Mouse (Mus musculus) liver, embryonic 12.5 days (tissue): ENCODE data around the gene Chst12. TPM values are rescaled to one million over a fixed set of nuclear protein-coding genes. Genes with fewer than 3 reads are reported as not detected.

Experiments
- ATAC-seq: fragments of 200-750 bp; cut with Nextera tagmentation; 2 replicates; pipeline ENCODE4 v1.8.0; 2017; ENCODE audit warnings: moderate number of reproducible peaks, mild to moderate bottlenecking, moderate library complexity
- H3K27ac ChIP-seq: fragments of 300-500 bp; sonication (generic); 2 replicates; pipeline ENCODE4 v1.5.1; 2016; ENCODE audit warnings: mild to moderate bottlenecking
- H3K27me3 ChIP-seq: fragments of 300-500 bp; sonication (generic); replicated peaks from 2 replicates; pipeline ENCODE4 v1.6.1; 2016; ENCODE audit warnings: mild to moderate bottlenecking, moderate library complexity
- H3K36me3 ChIP-seq: fragments of 300-500 bp; sonication (generic); 2 replicates; pipeline ENCODE4 v1.6.1; 2016; ENCODE audit warnings: mild to moderate bottlenecking, moderate library complexity
- H3K4me1 ChIP-seq: fragments of 300-500 bp; sonication (generic); 2 replicates; pipeline ENCODE4 v1.6.1; 2016
- H3K4me2 ChIP-seq: fragments of 300-500 bp; sonication (generic); 2 replicates; pipeline ENCODE4 v1.6.1; 2016; ENCODE audit warnings: mild to moderate bottlenecking, moderate library complexity
- H3K4me3 ChIP-seq: fragments of 300-500 bp; sonication (generic); 2 replicates; pipeline ENCODE4 v1.5.1; 2016; ENCODE audit warnings: mild to moderate bottlenecking, moderate library complexity
- H3K9ac ChIP-seq: fragments of 300-500 bp; sonication (generic); 2 replicates; pipeline ENCODE4 v1.6.1; 2016; ENCODE audit warnings: mild to moderate bottlenecking, moderate library complexity
- H3K9me3 ChIP-seq: fragments of 300-500 bp; sonication (generic); replicated peaks from 2 replicates; pipeline ENCODE4 v1.6.1; 2016; ENCODE audit warnings: mild to moderate bottlenecking, moderate library complexity
- WGBS: fragments of 180-500 bp; shearing (Covaris S2); methylation state at CpG from one replicate; pipeline ENCODE4 v1.1.7; 2016; ENCODE audit not compliant: insufficient replicate concordance; 5-methylcytosine and 5-hydroxymethylcytosine counted together
- polyA plus RNA-seq: library from polyadenylated mRNA; unstranded; fragments of >200 nt; fragmentation: Nextera tagmentation; extraction: Ambion mirVana; gene quantifications from 2 replicates; pipeline ENCODE4 v1.2.1, GENCODE M21; 2016

The Chst12 gene
- polyA plus RNA-seq, 1 experiment from 2014 or later = 12.4 TPM

DNA sequence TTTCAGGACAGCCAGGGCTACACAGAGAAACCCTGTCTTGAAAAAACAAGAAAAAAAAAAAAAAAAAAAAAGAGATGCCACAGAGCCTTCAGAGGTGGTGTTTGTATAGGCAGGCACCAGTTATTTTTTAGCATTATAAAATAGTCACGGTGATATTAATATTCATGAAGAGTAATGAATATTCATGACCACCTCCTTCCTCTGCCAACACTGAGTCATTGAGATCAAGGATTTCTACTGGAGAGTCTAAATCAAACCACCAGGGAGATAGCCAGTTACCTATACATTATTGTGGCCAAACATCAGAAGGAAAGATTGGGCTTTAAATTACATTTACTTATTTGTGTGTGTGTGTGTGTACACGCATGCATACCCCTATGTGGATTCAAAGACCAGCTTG is 21.4 kb downstream of the Chst12 start:
- ATAC-seq = no peak
- Histone ChIP-seq H3K36me3 (peaks cover 59% of the 10 kb centered on the region), H3K27ac (no peak overlapping the region)

DNA sequence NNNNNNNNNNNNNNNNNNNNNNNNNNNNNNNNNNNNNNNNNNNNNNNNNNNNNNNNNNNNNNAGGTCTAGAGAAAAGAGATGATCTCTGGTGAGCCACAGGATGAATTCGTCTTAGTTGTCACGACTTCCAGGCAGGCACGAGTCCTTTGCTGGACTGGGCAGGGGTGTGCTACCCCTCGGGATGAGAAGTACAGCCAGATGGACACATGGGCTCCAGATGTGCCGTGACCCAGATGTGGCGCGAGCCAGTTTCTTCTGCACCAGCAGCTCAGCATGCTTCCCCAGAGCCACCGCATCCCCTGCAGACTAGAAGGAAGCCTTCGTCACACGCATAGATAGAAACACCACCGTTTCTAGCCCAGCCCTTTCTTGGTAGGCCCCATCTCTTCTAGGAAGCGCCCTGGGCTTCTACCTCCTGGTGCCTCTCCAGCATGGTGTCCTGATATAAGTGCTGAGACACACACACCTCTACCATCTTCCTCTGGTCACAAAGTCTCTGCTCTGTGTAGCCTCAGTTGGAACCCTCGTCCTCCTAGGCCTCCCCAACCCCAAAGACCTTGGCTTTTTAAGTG is 32.8 kb downstream of the Chst12 start:
- H3K4me3 ChIP-seq = no peak overlapping the region
- H3K9me3 ChIP-seq = no peaks in the 10 kb centered on the region
- ATAC-seq = peak; percentile 80
- no peaks in the 10 kb centered on the region for H3K36me3 ChIP-seq
- H3K27me3 ChIP-seq = peaks cover 12% of the 10 kb centered on the region
- no peak overlapping the region for H3K27ac ChIP-seq
- H3K4me2 ChIP-seq = peak overlapping the region; percentile 19
- H3K4me1 ChIP-seq = peaks cover 25% of the 10 kb centered on the region
- H3K9ac ChIP-seq = no peak overlapping the region
- 53% methylated on average over 13 of the region's 13 CpGs for WGBS

More for the DNA sequence above, 21.4 kb downstream of the Chst12 start:
- H3K9me3 ChIP-seq = no peaks in the 10 kb centered on the region
- no peak overlapping the region for H3K9ac ChIP-seq
- WGBS = 77% methylated on average over 2 of the region's 2 CpGs
- H3K4me3 ChIP-seq = no peak overlapping the region
- no peaks in the 10 kb centered on the region for H3K27me3 ChIP-seq
- no peaks in the 10 kb centered on the region for H3K4me1 ChIP-seq
- no peak overlapping the region for H3K4me2 ChIP-seq

DNA sequence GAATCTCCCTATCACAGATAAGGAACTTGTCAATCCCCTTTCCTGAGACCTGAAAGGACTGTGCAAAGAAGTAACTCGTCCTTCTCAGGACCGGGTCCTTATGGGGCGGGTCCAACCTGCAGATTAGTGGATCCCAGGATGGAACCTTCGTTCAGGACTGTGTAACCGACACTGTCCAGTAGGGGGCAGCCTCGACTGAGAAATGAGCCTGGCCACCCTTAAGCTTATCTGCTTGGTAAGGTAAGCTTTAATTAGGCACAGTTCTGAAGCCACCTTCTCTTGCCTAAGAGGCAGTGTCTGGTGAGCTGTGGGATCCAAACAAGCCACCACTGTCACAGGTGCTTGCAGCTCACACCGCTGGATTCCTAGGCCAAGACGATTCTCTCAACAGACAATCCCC is 34.8 kb downstream of the Chst12 start:
- no peaks in the 10 kb centered on the region for H3K9me3 ChIP-seq
- H3K36me3 ChIP-seq = no peaks in the 10 kb centered on the region
- no peak overlapping the region for H3K4me2 ChIP-seq
- peaks cover 25% of the 10 kb centered on the region for H3K4me1 ChIP-seq
- 16% methylated on average over 8 of the region's 8 CpGs for WGBS
- no peak overlapping the region for H3K9ac ChIP-seq
- ATAC-seq = peak; percentile 40
- no peak overlapping the region for H3K4me3 ChIP-seq
- H3K27me3 ChIP-seq = peaks cover 12% of the 10 kb centered on the region
- no peak overlapping the region for H3K27ac ChIP-seq

DNA sequence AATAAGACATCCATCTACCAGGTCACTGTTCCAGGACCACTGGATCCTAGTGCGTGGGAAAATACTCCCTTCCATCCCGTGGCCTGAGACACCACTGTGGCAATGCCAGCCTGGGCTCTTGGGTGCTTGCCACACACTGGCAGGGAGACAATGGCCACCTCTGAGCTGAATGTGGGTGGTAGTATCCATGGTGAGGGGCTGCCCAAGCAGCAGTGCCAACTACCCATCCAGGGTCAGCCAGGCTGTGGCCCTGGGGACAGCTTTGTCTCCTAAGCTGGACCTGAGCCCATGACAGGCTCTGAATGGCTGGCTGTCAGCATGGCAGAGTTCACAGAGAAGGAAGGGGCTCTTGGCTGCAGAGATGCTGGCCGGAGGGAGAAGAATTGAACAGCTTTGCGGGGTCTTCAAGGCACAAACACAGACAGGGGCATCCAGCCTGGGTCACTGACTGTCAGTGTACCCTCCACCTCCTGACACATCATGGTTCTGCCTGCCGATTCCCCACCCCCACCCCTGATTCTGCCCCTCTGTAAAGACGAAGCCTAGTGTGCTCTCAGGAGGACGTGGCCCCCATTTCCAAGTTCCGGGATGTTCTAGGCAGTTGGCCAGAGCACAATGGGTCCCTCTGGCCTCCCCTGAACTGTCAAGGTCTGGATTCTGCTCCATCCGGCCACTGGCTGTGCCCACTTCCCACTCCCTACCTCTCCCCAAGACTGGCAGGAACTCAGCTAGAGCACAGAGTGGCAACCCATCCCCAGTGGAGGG is 37.6 kb downstream of the Chst12 start:
- Histone ChIP-seq H3K4me2 (no peak overlapping the region), H3K9ac (no peak overlapping the region), H3K36me3 (no peaks in the 10 kb centered on the region), H3K27me3 (peaks cover 12% of the 10 kb centered on the region), H3K4me3 (no peak overlapping the region), H3K9me3 (no peaks in the 10 kb centered on the region), H3K4me1 (peaks cover 11% of the 10 kb centered on the region), H3K27ac (no peak overlapping the region)
- WGBS = 59% methylated on average over 9 of the region's 9 CpGs
- ATAC-seq = no peak

DNA sequence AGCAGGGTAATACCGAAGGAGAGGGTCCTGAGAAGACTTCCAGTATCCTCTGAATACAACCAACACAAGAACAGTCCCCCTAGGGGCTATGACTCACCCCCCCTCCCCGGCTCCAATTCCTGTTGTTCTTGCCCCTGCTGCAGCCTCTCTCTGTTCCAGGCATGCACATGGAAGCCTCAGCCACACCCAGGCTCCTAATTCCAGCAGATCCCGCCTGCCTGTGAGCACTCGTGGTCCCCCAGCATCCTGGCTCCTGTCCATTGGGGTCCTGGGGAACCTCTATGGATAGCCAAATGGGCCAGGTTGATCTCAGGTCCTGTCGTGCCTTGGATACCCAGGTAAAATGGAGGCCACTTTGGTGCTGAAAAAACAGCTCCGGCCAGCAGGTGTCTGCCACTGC is 40.3 kb downstream of the Chst12 start:
- no peaks in the 10 kb centered on the region for H3K9me3 ChIP-seq
- 55% methylated on average over 6 of the region's 6 CpGs for WGBS
- H3K4me3 ChIP-seq = no peak overlapping the region
- H3K36me3 ChIP-seq = no peaks in the 10 kb centered on the region
- no peak overlapping the region for H3K4me2 ChIP-seq
- no peak overlapping the region for H3K9ac ChIP-seq
- ATAC-seq = no peak
- H3K27me3 ChIP-seq = peaks cover 12% of the 10 kb centered on the region
- no peak overlapping the region for H3K27ac ChIP-seq
- no peaks in the 10 kb centered on the region for H3K4me1 ChIP-seq

DNA sequence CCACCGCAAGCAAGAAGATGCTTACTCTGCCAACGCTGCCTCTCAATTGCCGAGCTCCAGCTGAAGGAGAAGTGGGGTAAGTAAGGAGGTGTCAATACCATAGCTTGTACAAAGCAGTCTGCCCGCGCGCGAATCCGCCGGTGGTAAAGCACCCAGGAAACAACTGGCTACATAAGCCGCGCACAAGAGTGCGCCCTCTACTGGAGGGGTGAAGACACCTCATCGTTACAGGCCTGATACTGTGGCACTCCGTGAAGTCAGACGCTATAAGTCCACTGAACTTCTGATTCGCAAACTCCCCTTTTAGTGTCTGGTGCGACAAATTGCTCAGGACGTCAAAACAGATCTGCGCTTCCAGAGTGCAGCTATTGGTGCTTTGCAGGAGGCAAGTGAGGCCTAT is 41.0 kb downstream of the Chst12 start:
- no peaks in the 10 kb centered on the region for H3K4me1 ChIP-seq
- WGBS = 69% methylated on average over 19 of the region's 19 CpGs
- no peak overlapping the region for H3K9ac ChIP-seq
- no peaks in the 10 kb centered on the region for H3K9me3 ChIP-seq
- H3K27me3 ChIP-seq = peaks cover 10% of the 10 kb centered on the region
- H3K4me2 ChIP-seq = no peak overlapping the region
- H3K4me3 ChIP-seq = no peak overlapping the region
- H3K27ac ChIP-seq = no peak overlapping the region
- no peaks in the 10 kb centered on the region for H3K36me3 ChIP-seq
- no peak for ATAC-seq

DNA sequence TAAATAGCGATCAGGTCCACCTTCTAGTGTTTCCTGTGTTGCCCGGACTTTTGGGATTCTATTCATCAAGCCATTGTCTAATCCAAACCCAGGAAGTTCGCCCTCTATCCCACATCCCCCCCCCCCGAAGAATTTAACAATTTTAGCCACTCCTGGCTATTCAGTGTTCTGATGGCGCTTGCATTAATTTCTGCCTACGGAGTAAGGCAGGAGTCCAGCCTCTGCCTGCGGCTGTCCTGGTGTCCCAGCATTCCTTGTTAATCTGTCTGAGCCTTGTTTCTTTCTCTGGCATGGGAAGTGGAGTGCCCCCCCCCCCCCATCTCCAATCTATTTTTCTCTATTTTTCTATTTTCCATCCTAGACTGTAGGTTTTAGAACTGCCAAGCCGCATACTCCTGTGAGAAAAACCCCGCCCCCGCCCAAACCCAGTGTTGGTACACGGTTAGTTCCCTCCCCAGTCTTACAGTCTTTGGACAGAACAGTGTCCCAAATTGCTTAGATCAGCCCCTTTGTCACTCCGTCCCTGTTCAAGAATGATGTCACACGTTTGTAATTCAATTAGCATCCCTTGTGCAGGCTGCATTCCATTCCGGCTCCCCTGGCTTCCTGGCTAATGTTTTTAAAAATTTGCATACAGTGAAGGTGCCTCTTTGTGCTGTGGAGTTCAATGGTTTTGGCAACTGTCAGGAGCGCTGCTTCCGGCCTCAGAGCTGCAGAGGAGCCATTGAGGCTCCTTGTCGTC is 44.1 kb downstream of the Chst12 start:
- Histone ChIP-seq H3K27me3 (peaks cover 5% of the 10 kb centered on the region), H3K4me3 (no peak overlapping the region), H3K9me3 (no peaks in the 10 kb centered on the region), H3K4me1 (no peaks in the 10 kb centered on the region), H3K9ac (no peak overlapping the region), H3K36me3 (no peaks in the 10 kb centered on the region), H3K4me2 (no peak overlapping the region), H3K27ac (no peak overlapping the region)
- WGBS = 35% methylated on average over 17 of the region's 17 CpGs
- ATAC-seq = no peak

DNA sequence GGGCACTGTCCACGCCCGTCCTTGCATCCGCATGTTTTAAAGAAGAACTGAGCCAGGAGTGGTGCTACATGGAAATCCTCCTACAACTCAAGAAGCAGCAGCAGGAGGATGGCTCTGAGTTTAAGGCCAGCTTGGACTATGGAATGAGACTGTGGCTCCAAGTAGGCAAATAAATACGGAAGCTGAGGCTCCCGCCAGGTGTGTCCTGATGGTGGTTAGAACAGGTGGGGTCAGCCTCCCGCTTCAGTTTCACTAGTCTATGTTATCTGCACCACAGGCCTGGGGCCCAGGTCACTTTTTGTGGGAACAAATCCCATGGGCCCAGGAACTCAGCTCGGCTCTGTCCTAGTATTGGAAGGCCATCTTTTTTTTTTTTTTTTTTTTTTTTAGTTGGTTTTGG is 48.4 kb downstream of the Chst12 start:
- no peak for ATAC-seq
- no peaks in the 10 kb centered on the region for H3K9me3 ChIP-seq
- H3K4me1 ChIP-seq = no peaks in the 10 kb centered on the region
- no peak overlapping the region for H3K27ac ChIP-seq
- 73% methylated on average over 7 of the region's 7 CpGs for WGBS
- no peak overlapping the region for H3K4me3 ChIP-seq
- no peak overlapping the region for H3K4me2 ChIP-seq
- H3K36me3 ChIP-seq = no peaks in the 10 kb centered on the region
- no peak overlapping the region for H3K9ac ChIP-seq
- H3K27me3 ChIP-seq = peaks cover 5% of the 10 kb centered on the region

DNA sequence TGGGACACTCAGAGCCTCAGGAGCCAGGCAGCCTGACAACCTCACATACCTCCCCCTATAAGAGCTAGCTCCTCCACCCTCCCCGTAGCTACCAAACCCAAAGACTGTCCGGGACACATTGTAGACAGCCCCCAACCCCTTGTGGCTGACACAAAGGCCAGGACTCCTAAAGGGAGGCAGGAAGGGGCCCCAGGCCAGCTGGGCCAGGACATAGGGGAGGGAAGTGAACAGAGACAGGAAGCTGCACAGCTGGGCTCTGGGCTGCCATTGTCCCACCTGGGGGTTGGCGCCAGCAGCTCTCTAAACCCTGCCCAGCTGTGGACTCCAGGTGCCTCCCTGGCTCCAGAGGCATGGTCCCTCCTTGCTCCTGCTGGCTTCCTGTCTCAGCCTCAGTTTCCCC is 51.5 kb downstream of the Chst12 start:
- H3K4me3 ChIP-seq = no peak overlapping the region
- WGBS = 25% methylated on average over 3 of the region's 3 CpGs
- no peaks in the 10 kb centered on the region for H3K36me3 ChIP-seq
- H3K4me2 ChIP-seq = no peak overlapping the region
- H3K9me3 ChIP-seq = no peaks in the 10 kb centered on the region
- no peak overlapping the region for H3K9ac ChIP-seq
- no peaks in the 10 kb centered on the region for H3K4me1 ChIP-seq
- H3K27me3 ChIP-seq = no peaks in the 10 kb centered on the region; the same call in 1 of the 2 replicates
- no peak overlapping the region for H3K27ac ChIP-seq
- ATAC-seq = no peak

DNA sequence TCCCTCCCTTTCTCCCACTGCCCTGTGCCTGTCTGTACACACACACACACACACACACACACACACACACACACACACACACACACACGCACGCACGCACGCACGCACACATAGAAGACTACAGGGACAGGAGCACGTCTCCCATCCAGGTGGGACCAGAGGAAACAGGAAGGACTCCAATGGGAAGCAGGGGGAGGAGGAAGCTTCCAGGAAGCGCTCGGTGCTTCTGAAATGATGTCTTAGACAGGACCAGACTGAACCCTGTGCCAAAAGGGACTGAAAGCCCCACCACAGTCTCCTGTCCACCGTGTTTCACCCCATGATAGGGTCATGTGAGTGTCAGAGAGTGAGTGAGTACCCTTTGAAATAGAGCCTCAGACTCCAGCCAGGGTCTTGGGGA is 57.3 kb downstream of the Chst12 start:
- Histone ChIP-seq H3K27ac (no peak overlapping the region), H3K27me3 (peaks cover 7% of the 10 kb centered on the region), H3K9ac (no peak overlapping the region), H3K36me3 (no peaks in the 10 kb centered on the region), H3K9me3 (no peaks in the 10 kb centered on the region), H3K4me3 (no peak overlapping the region), H3K4me1 (peaks cover 43% of the 10 kb centered on the region), H3K4me2 (no peak overlapping the region)
- ATAC-seq = no peak
- 79% methylated on average over 9 of the region's 9 CpGs for WGBS

DNA sequence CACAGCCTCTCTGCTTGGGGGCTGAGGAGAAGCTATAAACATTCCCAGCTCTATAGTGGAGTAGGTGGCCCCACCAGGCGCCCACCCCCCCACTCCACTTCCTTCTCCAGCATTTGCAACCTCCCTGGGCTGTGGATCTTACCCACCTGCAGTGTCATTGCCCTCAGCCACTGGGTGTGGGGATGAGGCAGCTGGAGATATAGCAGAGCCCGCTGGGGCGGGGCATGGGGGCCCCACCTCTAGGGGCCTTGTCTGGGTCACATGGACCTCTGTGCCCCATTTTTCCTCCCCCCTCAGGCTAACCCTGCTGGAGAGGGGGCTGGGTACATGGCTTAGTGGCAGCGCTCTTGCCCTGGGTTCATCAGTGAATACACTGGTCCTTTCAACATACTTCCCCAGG is 59.5 kb downstream of the Chst12 start, which contains the start of gene Grifin:
Gene Grifin, minus strand, starts transcription at position 176 of the 400 bp plus-strand sequence.
- 52% methylated on average over 4 of the region's 4 CpGs for WGBS

DNA sequence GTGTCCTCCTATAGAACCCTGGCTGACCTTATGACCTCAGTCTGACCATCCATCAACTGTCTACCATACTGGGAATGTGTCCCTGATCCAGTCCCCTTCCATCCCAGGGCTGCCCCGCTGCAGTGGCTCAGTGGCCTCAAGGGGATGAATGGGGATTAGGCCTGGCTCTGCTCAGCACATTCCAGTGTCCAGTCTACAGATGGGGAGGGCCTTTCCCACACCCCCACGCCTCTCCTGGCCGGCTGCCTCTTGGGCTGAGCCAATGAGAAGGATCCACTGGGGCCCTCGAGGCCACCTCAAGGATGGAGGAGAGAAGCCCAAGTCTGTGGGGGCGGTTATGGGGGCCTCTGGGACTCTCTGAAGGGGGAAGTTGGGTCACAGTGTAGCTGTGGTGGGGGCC is 60.1 kb downstream of the Chst12 start:
- Histone ChIP-seq H3K4me3 (no peak overlapping the region), H3K9ac (0 out of 2 replicates have a peak overlapping the region, but pooled peaks have one; percentile 15), H3K27me3 (peaks cover 7% of the 10 kb centered on the region), H3K4me1 (peaks cover 55% of the 10 kb centered on the region), H3K9me3 (no peaks in the 10 kb centered on the region), H3K27ac (peak overlapping the region; percentile 52), H3K4me2 (peak overlapping the region; percentile 62), H3K36me3 (no peaks in the 10 kb centered on the region)
- 54% methylated on average over 5 of the region's 5 CpGs for WGBS
- peak; percentile 5; the same call in 1 of the 2 replicates for ATAC-seq

More for the DNA sequence above, 59.5 kb downstream of the Chst12 start, which contains the start of gene Grifin:
- Histone ChIP-seq H3K27me3 (peaks cover 7% of the 10 kb centered on the region), H3K36me3 (no peaks in the 10 kb centered on the region), H3K9me3 (no peaks in the 10 kb centered on the region), H3K27ac (peak within 1 kb of the TSS; percentile 60), H3K4me1 (peaks cover 55% of the 10 kb centered on the region), H3K4me2 (peak within 1 kb of the TSS; percentile 62), H3K4me3 (peak within 1 kb of the TSS; percentile 18), H3K9ac (peak within 1 kb of the TSS; percentile 15)
- ATAC-seq = peak; percentile 91
